Mouse (Mus musculus): Measurements from ENCODE around the gene Gpr55.
A peak's percentile ranks its signal among the peaks of the same experiment; 100 is the strongest.

Gene Gpr55

GRCm38 (mm10) chr1:85957942-85958619, 2.7 kb downstream of the Gpr55 start:
- DNase-seq, result peak; percentile 64

- DNase-seq, result no peak
Observed at GRCm38 (mm10) chr1:85957290-85957689, 3.5 kb downstream of the Gpr55 start.

- no peak for DNase-seq
Observed at GRCm38 (mm10) chr1:85955150-85955549, 5.7 kb downstream of the Gpr55 start.

DNA sequence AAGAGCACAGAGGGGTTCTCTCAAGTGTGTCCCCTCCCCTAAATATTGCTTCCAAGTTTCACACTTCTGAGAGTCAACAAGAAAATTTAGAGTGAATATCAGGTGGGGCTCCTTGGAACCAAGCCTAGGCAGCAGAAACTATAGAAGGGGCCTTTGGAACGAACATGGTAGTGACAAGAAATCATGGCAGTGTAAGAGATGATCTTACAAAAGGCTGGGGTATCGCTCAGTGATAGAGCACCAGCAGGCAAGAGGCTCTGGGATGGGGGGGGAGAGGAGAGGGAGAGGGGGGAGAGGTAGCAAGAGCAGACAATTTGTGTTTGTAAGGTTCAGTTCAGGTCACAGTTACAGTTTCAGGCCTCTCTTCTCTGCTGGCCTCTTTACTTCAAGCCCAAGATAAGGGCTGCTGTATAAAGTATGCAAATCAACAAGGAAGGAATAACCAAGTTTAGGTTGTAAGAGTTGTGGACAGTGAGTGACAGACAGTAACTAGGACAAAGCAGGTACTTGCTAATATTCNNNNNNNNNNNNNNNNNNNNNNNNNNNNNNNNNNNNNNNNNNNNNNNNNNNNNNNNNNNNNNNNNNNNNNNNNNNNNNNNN, 11.6 kb downstream of the Gpr55 start:
- DNase-seq, result no peak

DNA sequence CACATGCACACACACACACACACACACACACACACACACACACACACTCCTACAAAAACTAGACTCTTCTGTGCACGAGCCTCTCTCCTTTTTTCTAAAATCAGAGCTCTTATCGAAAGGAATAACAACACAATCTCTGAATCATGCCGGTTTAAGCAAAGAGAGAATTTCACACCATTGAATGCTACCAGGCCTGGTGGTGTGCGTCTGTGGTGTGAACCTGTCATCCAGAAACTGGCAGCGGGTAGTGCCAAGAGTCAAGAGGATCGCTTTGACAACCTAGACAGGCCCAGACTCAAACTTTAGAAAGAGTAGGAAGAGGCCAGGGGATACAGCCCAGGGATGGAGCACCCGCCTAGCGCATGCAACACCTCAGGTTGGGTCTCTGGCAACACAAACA, 18.5 kb downstream of the Gpr55 start:
- DNase-seq, result no peak

DNA sequence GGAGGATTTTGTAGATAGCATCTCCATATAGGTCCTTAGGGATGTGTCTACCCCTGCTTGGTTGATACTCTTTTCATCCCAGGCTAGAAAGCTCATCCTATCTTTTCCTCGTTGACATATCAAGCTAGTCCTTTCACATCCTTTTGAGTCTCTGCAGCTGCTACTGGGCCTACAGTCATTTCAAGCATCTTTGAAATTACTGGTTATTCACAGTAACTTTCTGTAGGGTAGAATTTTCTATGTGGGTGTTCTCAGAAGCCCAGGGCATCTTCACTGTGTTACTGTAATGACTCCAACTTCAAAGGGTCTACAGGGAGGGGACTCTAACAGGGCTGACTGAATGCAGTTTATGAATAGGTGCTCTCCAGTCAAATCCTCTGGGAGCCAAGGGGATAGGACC, 23.5 kb downstream of the Gpr55 start:
- DNase-seq, result no peak

GRCm38 (mm10) chr1:85936265-85936664, 24.5 kb downstream of the Gpr55 start:
- DNase-seq, result no peak

GRCm38 (mm10) chr1:85935148-85935852, 25.5 kb downstream of the Gpr55 start:
- DNase-seq, result no peak

- no peak for DNase-seq
Observed at GRCm38 (mm10) chr1:85934560-85934959, 26.2 kb downstream of the Gpr55 start.

DNA sequence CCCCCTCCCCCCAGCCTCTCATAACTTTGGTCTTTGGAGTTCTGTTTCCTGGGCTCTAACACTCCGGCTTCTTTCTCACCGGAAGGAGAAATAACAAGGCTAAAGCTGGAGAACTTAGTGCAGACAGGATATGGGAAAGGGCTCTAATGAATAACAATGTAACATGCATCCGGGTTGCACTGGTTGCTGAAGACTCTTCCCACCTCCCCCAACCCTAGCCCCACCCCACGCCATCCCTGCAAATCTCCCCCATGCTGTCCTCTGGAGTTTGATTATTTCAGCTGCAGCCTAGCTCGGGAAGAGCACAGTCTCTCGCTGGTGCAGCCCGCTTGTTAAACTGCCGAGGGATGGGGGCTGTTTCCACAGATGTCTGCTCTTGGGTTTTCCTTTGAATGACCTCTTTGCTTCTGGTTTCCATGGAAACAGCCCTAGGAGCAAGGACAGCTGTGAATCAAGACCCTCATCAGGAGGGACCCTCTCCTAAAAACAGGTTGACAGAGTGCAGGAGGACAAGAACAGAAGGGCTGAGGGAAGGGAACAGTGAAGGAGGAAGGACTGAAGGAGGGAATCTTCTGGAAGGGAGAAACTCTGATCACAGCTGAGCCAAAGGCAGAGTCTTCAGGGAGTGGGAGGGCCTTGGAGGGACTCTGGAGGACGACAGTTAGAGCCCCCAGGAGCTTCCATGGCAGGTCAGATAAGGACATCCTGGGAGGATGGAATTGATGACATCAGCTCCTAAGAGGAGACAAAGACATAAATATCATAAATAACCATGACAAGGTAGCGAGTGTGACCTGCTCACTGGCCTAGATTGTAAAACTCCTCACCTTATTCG, 27.0 kb downstream of the Gpr55 start:
- DNase-seq, result no peak

- DNase-seq, result no peak
Observed at GRCm38 (mm10) chr1:85933226-85933625, 27.6 kb downstream of the Gpr55 start.

- DNase-seq, result no peak
Observed at GRCm38 (mm10) chr1:85931170-85931569, 29.6 kb downstream of the Gpr55 start.

GRCm38 (mm10) chr1:85929406-85929805, 31.4 kb downstream of the Gpr55 start:
- no peak for DNase-seq

DNA sequence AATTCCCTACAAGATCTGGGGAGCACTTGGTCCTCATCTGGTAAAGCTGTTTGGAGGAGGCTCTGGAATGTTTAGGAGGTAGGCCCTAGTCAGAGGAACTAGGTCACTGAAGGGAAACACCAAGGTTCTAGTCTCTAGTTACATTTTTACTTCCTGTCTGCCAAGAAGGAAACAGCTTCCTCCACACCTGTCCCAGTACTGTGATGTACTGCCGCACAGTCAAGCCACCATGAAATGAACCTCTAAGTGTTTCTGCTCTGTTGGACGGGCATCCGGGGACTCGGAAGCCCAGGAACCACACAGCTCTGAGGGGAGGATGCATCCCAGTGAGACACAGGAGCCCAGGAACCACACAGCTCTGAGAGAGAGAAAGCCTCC, 32.1 kb downstream of the Gpr55 start:
- DNase-seq, result no peak

- DNase-seq, result peak; percentile 78
Observed at GRCm38 (mm10) chr1:85928057-85928687, 32.6 kb downstream of the Gpr55 start, which contains the start of gene 4933407L21Rik. 4933407L21Rik (plus strand) TSS chr1:85928483.

DNA sequence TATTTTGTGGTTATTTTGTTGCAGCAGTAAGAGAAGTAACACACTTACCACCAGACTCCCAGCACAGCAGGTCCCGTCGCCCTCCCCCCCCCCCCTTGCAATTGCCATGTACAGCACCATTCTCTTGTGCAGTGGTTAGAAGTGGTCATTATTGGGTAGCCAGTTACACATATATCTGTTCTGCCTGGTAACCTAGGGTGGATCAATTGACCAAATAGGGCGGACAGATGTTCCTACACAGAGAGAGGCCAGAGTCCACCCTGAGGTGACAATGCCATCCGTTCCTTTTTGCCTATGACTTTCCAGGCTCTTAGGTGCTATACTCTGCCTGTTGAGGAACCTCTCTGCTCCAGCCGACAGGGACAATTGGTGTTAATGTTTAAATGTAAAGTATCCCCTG, 35.6 kb downstream of the Gpr55 start:
- DNase-seq, result no peak

GRCm38 (mm10) chr1:85922865-85923211, 38.0 kb downstream of the Gpr55 start:
- DNase-seq, result no peak

DNA sequence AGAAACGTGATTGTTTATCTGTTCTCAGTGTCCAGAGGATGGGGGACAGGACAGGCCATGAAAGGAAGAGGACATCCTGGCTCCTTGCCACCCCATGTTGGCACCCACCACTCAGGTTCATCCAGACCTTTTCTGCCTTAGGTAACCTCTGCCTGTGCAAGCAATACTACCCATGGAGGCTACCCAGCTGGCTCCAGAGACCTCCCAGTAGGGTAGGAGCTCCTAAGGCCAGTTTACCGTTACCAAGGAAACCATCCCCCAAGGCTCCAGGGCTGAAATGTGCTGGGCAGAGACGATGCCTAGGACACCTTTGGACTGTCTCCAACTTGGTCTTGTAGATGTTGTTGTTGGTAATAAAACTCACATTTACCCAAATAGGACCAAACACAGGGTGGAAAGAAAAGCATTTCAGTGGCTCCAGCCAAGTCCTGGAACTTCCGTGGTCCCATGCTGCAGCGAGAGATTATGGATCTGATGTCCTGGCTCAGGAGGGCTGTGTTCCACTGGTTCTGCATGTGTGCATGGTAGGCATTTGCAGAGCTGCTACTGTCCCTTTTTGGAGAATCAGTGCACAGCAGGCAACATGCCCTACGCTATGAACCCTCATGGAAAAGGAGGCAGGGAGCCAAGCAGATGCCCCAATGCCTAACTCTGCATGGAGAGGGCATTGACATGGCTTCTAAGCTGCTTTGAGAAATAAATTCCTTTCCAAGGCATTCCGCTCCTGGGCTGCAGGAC, 38.5 kb downstream of the Gpr55 start:
- no peak for DNase-seq

DNA sequence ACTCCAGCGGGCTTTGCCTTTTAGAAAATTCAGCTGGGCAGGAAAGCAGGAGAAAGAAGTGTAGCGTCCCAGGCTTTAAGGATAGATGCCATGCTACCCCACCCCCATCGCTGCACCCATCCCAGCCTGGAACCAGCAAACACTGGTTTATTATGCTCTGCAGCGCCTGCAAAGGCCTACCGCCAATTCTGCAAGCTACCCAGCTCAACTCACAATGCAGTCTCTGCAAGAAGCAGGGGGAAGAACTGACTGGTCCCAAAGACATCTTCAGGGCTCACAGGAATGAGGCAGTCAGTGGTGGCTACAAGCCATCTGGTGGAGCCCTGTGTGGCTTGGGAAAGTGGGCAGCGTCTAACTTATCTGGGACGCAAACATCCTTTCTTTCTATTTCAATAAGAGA, 39.1 kb downstream of the Gpr55 start:
- no peak for DNase-seq

- DNase-seq, result no peak
Observed at GRCm38 (mm10) chr1:85919621-85920020, 41.2 kb downstream of the Gpr55 start.

DNA sequence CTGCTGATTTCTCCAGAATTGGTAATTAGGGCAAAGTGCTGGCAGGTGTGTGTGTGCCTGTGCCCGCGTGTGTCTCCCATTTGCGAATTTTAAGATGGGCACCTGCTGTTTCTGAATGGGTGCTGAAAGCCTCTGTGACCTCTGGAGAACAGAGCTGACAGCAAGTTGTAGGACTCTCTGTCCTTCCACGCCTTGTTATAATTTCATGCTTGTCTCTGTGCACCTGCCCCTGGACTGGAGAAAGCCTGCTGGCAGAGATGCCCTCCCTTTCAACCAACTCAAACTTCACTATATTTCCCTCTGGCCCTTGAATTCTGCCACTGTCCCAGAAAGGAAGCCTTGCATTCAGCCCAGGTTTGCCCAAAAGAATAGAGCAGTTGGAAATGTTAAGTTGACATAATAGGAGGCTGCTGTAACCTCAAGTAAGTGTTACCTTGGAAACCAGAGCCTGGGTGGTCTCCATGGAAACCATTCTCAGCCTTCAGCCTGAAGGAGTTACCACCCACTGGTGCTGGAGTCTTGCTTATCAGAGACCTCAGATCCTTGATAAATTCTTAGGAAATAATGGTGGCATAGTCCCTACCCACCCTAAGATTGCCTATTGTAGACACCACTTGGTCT, 43.9 kb downstream of the Gpr55 start:
- DNase-seq, result no peak

GRCm38 (mm10) chr1:85915890-85916289, 44.9 kb downstream of the Gpr55 start:
- DNase-seq, result no peak
